Mouse (Mus musculus): Measurements from ENCODE around the gene Heatr4. TPM values are rescaled to one million over a fixed set of nuclear protein-coding genes. Genes with fewer than 3 reads are reported as not detected.

Gene Heatr4
- total and polyA plus RNA-seq, 3 experiments, result 0.03 TPM; not detected in 2

DNA sequence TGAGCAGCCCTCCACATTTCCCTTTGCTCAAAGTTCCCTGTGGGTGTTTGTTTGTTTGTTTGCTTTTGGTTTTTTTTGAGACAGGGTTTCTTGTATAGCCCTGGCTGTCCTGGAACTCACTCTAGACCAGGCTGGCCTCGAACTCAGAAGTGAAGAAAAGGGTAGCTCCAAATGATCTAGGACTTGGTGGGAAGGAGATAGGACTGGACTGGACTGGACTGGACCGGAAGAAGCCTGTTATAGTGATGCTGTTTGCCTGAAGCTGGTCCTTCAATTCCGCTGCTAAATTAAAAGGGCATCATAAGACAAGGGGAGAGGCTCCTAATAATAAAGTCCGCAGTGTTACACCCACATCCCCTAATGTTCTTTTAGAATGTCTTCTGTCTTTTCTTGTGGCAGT lies 3.8 kb upstream of the Heatr4 start:
- TF ChIP-seq NRF1 (IDR thresholded peaks at IDR 0.05; ENCODE audit: insufficient read depth, low read depth, low read length, poor library complexity, severe bottlenecking) (no peak), MAFK (IDR thresholded peaks at IDR 0.05; ENCODE audit: borderline replicate concordance, low read depth, low read length) (no peak), POLR2AphosphoS2 (IDR thresholded peaks at IDR 0.05; ENCODE audit: low read length) (no peak), SIN3A (IDR thresholded peaks at IDR 0.05; ENCODE audit: low read length) (no peak), TCF12 (IDR thresholded peaks at IDR 0.05; ENCODE audit: low read depth, low read length) (no peak)
- H3K27ac ChIP-seq (ENCODE audit: control insufficient read depth, low read depth, low read length), result peak overlapping the region; percentile 93

DNA sequence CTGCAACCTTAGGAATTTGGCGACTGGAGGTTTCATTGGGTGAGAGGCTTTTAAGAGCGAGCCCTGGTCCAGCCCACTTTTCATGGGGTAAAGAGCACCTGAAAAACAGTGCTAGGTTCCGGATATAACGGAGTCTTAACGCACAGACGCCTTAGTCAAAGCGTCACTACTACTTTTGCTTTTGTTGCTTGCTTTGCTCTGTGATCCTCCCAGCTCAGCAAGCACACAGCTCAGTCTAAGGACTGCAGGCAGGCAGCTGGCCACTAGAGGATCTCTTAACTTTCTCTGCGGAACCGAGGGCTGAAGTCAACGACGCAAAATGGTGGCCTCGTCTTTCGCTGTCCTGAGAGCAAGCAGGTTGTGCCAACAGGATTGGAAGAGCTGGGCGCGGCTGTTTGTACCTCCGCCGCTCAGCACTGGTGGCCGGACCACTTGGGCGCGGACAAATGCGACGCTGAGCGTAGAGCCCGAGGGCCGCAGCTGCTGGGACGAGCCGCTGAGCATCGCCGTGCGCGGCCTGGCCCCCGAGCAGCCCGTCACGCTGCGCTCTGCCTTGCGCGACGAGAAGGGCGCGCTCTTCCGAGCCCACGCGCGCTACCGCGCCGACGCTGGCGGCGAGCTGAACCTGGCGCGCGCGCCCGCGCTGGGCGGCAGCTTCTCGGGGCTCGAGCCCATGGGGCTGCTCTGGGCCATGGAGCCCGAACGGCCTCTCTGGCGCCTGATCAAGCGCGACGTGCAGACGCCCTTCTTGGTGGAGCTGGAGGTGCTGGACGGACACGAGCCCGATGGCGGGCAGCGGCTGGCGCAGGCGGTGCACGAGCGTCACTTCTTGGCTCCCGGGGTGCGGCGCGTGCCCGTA lies 3.2 kb upstream of the Heatr4 start, which contains the start of gene Acot2:
TSS of gene Acot2 (plus strand) at position 279 of the 859 bp plus-strand sequence.
- Histone ChIP-seq H3K27ac (ENCODE audit: control insufficient read depth, low read depth, low read length) (peak within 1 kb of the TSS; percentile 93), H3K79me2 (ENCODE audit: control insufficient read depth, insufficient read depth, low read length, poor library complexity) (peaks cover 13% of the 10 kb centered on the region), H3K4me1 (ENCODE audit: control insufficient read depth in 1 of 2, insufficient read depth in 2 of 2, low read length in 2 of 2) (peaks cover 10 to 14% of the 10 kb centered on the region in 2 experiments), H3K4me3 (ENCODE audit: control insufficient read depth in 1 of 2, insufficient read depth in 1 of 2, low read depth in 2 of 2, low read length in 2 of 2) (peak within 1 kb of the TSS; percentile 74 to 79), H3K9ac (ENCODE audit: control insufficient read depth, low read depth, low read length, poor library complexity, severe bottlenecking) (peak within 1 kb of the TSS; percentile 82), H3K9me3 (replicated peaks; ENCODE audit: insufficient read depth, low read length) (no peaks in the 10 kb centered on the region), H3K36me3 (ENCODE audit: control insufficient read depth in 1 of 2, insufficient read depth in 2 of 2, low read length in 2 of 2) (peaks cover 0 to 18% of the 10 kb centered on the region in 2 experiments; a peak in 3 of 4 replicates), H3K27me3 (ENCODE audit: control insufficient read depth in 1 of 2, insufficient read depth in 2 of 2, low read length in 2 of 2) (no peaks in the 10 kb centered on the region)
- DNase-seq (ENCODE audit: low read depth, low spot score), result peak; percentile 93
- TF ChIP-seq POLR2A (IDR thresholded peaks at IDR 0.05; ENCODE audit: control insufficient read depth in 1 of 2, insufficient read depth in 1 of 2, low read depth in 1 of 2, low read length in 2 of 2, poor library complexity in 1 of 2) (peak; percentile 60 to 69), ZKSCAN1 (IDR thresholded peaks at IDR 0.05; ENCODE audit: low read depth, low read length) (no peak), E2F4 (IDR thresholded peaks at IDR 0.05; ENCODE audit: borderline replicate concordance, low read depth, low read length) (no peak), MAX (IDR thresholded peaks at IDR 0.05; ENCODE audit: low read length) (no peak; the same call in 1 of the 2 replicates), SMC3 (IDR thresholded peaks at IDR 0.05; ENCODE audit: low read depth, low read length) (peak; percentile 29; the same call in 1 of the 2 replicates), MEF2A (IDR thresholded peaks at IDR 0.05; ENCODE audit: extremely low read depth, insufficient replicate concordance, low read depth, low read length, poor library complexity, severe bottlenecking) (no peak), GATA1 (IDR thresholded peaks at IDR 0.05; ENCODE audit: low read depth, low read length) (no peak), HCFC1 (IDR thresholded peaks at IDR 0.05; ENCODE audit: low read depth, low read length) (no peak), ZNF384 (IDR thresholded peaks at IDR 0.05; ENCODE audit: low read depth, low read length) (no peak), RAD21 (IDR thresholded peaks at IDR 0.05; ENCODE audit: low read depth, low read length) (peak; percentile 20), SIN3A (IDR thresholded peaks at IDR 0.05; ENCODE audit: low read length) (peak; percentile 36), ELF1 (IDR thresholded peaks at IDR 0.05; ENCODE audit: low read depth, low read length) (peak; percentile 49; the same call in 1 of the 2 replicates), ZC3H11A (IDR thresholded peaks at IDR 0.05; ENCODE audit: low read depth, low read length) (peak; percentile 15; the same call in 1 of the 2 replicates), TBP (IDR thresholded peaks at IDR 0.05; ENCODE audit: low read depth, low read length) (peak; percentile 80), TCF12 (IDR thresholded peaks at IDR 0.05; ENCODE audit: low read depth, low read length) (0 out of 2 replicates have a peak, but pooled peaks have one; percentile 48), MXI1 (IDR thresholded peaks at IDR 0.05; ENCODE audit: low read depth, low read length) (0 out of 2 replicates have a peak, but pooled peaks have one; percentile 11), POLR2AphosphoS2 (IDR thresholded peaks at IDR 0.05; ENCODE audit: low read length) (peak; percentile 64; the same call in 1 of the 2 replicates), MYB (IDR thresholded peaks at IDR 0.05; ENCODE audit: low read depth, low read length) (no peak), CHD1 (IDR thresholded peaks at IDR 0.05; ENCODE audit: low read depth, low read length) (no peak), USF2 (IDR thresholded peaks at IDR 0.05; ENCODE audit: borderline replicate concordance in 1 of 2, insufficient read depth in 1 of 2, low read depth in 1 of 2, low read length in 2 of 2) (no peak), ZMIZ1 (IDR thresholded peaks at IDR 0.05; ENCODE audit: low read depth, low read length) (peak; percentile 78; the same call in 1 of the 2 replicates), KAT2A (conservative IDR thresholded peaks at IDR 0.05; ENCODE audit: low read depth, low read length) (peak; percentile 35; the same call in 1 of the 2 replicates), JUND (IDR thresholded peaks at IDR 0.05; ENCODE audit: low read depth, low read length) (no peak), MYC (IDR thresholded peaks at IDR 0.05; ENCODE audit: low read depth, low read length) (no peak), MAZ (IDR thresholded peaks at IDR 0.05; ENCODE audit: low read depth, low read length) (no peak), EP300 (IDR thresholded peaks at IDR 0.05; ENCODE audit: low read depth in 1 of 2, low read length in 2 of 2) (no peak)

More for the DNA sequence above, 3.8 kb upstream of the Heatr4 start:
- H3K4me3 ChIP-seq (ENCODE audit: control insufficient read depth in 1 of 2, insufficient read depth in 1 of 2, low read depth in 2 of 2, low read length in 2 of 2), result peak overlapping the region; percentile 74 to 79
- peak overlapping the region; percentile 82 for H3K9ac ChIP-seq (ENCODE audit: control insufficient read depth, low read depth, low read length, poor library complexity, severe bottlenecking)
- H3K27me3 ChIP-seq (ENCODE audit: control insufficient read depth in 1 of 2, insufficient read depth in 2 of 2, low read length in 2 of 2), result no peaks in the 10 kb centered on the region
- H3K36me3 ChIP-seq (ENCODE audit: control insufficient read depth in 1 of 2, insufficient read depth in 2 of 2, low read length in 2 of 2), result peaks cover 2 to 18% of the 10 kb centered on the region in 2 experiments; a peak in 3 of 4 replicates
- peaks cover 13% of the 10 kb centered on the region for H3K79me2 ChIP-seq (ENCODE audit: control insufficient read depth, insufficient read depth, low read length, poor library complexity)
- H3K9me3 ChIP-seq (replicated peaks; ENCODE audit: insufficient read depth, low read length), result no peaks in the 10 kb centered on the region
- no peak for DNase-seq (ENCODE audit: low read depth, low spot score)
- peaks cover 10 to 14% of the 10 kb centered on the region in 2 experiments for H3K4me1 ChIP-seq (ENCODE audit: control insufficient read depth in 1 of 2, insufficient read depth in 2 of 2, low read length in 2 of 2)

Measured in MEL (cell line).